23 mouse cellular contexts compared by ENCODE assay signal in genomic region chr10:60832664-60833173, GRCm38 (mm10). TPM values are rescaled to one million over a fixed set of nuclear protein-coding genes. Genes with fewer than 3 reads are reported as not detected.
DNase-seq lines count a peak whose midpoint lies in the region; ATAC-seq lines count a peak whose summit lies in the region.
"Had no signal": no experiment of that assay in that cellular context is flagged by ENCODE, and none has a peak within 500 bp of the region (broad histone marks: within the 10 kb centered on the region; RNA-seq: fewer than 3 reads in every experiment).

No protein-coding gene starts in this region.

- ATAC-seq in intestine, embryonic 16.5 days, result peak; percentile 45
- ATAC-seq: activated CD4-positive, CD25-positive, alpha-beta regulatory T cell, adult 4 months; forebrain, embryonic 16.5 days had no signal

- peaks cover 25% of the 10 kb centered on the region for H3K4me1 ChIP-seq in intestine, embryonic 16.5 days (ENCODE audit: control insufficient read depth, insufficient read depth, low read length)

- H3K9me3 ChIP-seq in intestine, embryonic 16.5 days (ENCODE audit: control insufficient read depth, low read length), result no peaks in the 10 kb centered on the region
- H3K9me3 ChIP-seq: embryonic facial prominence, embryonic 10.5 days; hindbrain, embryonic 12.5 days; limb, embryonic 15.5 days; midbrain, embryonic 10.5 days; stomach, embryonic 15.5 days had no signal

- H3K27ac ChIP-seq in intestine, embryonic 16.5 days (ENCODE audit: low read length), result peak overlapping the region; percentile 19; the same call in 1 of the 2 replicates
- H3K27ac ChIP-seq: embryonic facial prominence, embryonic 10.5 days; hindbrain, embryonic 12.5 days; limb, embryonic 15.5 days; midbrain, embryonic 10.5 days; stomach, embryonic 15.5 days had no signal

- H3K4me3 ChIP-seq in intestine, embryonic 16.5 days (ENCODE audit: low read length), result no peak overlapping the region
- H3K4me3 ChIP-seq: hindbrain, embryonic 12.5 days had no signal

- no peaks in the 10 kb centered on the region for H3K36me3 ChIP-seq in intestine, embryonic 16.5 days (ENCODE audit: control insufficient read depth, insufficient read depth, low read length)
- H3K36me3 ChIP-seq: embryonic facial prominence, embryonic 10.5 days; hindbrain, embryonic 12.5 days; limb, embryonic 15.5 days; midbrain, embryonic 10.5 days; stomach, embryonic 15.5 days had no signal

- H3K4me2 ChIP-seq in intestine, embryonic 16.5 days (ENCODE audit: low read depth, low read length), result no peak overlapping the region

- DNase-seq in cerebellum, postnatal 25 days, result peak; percentile 27 to 29
- DNase-seq in cerebellum, postnatal 4 days (ENCODE audit: low spot score in 2 of 2), result no peak
- peak; percentile 8 for DNase-seq in kidney, postnatal 14 days
- DNase-seq in kidney, adult 11 months, result no peak
- DNase-seq in large intestine, adult 2 months (ENCODE audit: low read depth, low spot score), result peak; percentile 81
- no peak for DNase-seq in layer of hippocampus, adult 9-10 months (ENCODE audit: low spot score)
- DNase-seq: adrenal gland, postnatal 14 days; gastrocnemius, postnatal 14 days; left cerebral cortex, postnatal 4 days; lung, adult 18-20 months; lung, postnatal 10 days; right cerebral cortex, adult 18-20 months; right cerebral cortex, postnatal 4 days; thymus, adult 18-20 months; thymus, postnatal 4 days had no signal

- no peak overlapping the region for H3K9ac ChIP-seq in intestine, embryonic 16.5 days (ENCODE audit: low read depth, low read length)
- H3K9ac ChIP-seq: hindbrain, embryonic 12.5 days; stomach, embryonic 15.5 days had no signal

- H3K27me3 ChIP-seq in intestine, embryonic 16.5 days (replicated peaks; ENCODE audit: control insufficient read depth, insufficient read depth, low read length), result peaks cover 16% of the 10 kb centered on the region

- 59% methylated on average over 12 of the region's 12 CpGs for WGBS in intestine, embryonic 16.5 days
- 50% methylated on average over 12 of the region's 12 CpGs for WGBS in large intestine, adult 2 months

RNA-seq across cellular contexts. Expression of gene Unc5b, which starts 1.3 kb away (rescaled TPM):
- 4.3 and 4.6 TPM in 2 replicates for polyA plus RNA-seq in intestine, embryonic 16.5 days (2015; fragmentation: Nextera tagmentation; extraction: Ambion mirVana)
- polyA plus RNA-seq in large intestine, adult 2 months (2012; rRNA removed), result 16.2 and 22.5 TPM in 2 replicates
- polyA plus RNA-seq: activated CD4-positive, CD25-positive, alpha-beta regulatory T cell, adult 4 months had no signal

Comparison
In these comparisons a context has a peak if more than half of its experiments do, and no peak if none do; other contexts are left out.
1. DNase-seq: peak in cerebellum, postnatal 25 days (2 of 2), kidney, postnatal 14 days (single experiment) and large intestine, adult 2 months (single experiment); none in cerebellum, postnatal 4 days (0 of 2), kidney, adult 11 months (single experiment) and layer of hippocampus, adult 9-10 months (single experiment).